Mouse (Mus musculus) thymus, adult 2 months (tissue): ENCODE data around the gene Abcg1. TPM values are rescaled to one million over a fixed set of nuclear protein-coding genes. Genes with fewer than 3 reads are reported as not detected.

Experiments used
- DNase-seq: peaks from one replicate; pipeline ENCODE4 v3.0.0; 2021
- H3K27ac ChIP-seq: fragments of 200-500 bp; 2 replicates; pipeline ENCODE4 v1.5.1; 2012; ENCODE audit warnings: low read length, control low read depth; ENCODE audit not compliant: control insufficient read depth, insufficient read depth
- H3K27me3 ChIP-seq: fragments of 200-500 bp; 2 replicates; pipeline ENCODE4 v1.6.1; 2012; ENCODE audit warnings: mild to moderate bottlenecking, low read length, moderate library complexity, mixed read lengths; ENCODE audit not compliant: control insufficient read depth, insufficient read depth
- H3K36me3 ChIP-seq: fragments of 200-500 bp; 2 replicates; pipeline ENCODE4 v1.6.1; 2012; ENCODE audit warnings: mild to moderate bottlenecking, low read length, moderate library complexity; ENCODE audit not compliant: control insufficient read depth, insufficient read depth
- H3K4me1 ChIP-seq: fragments of 200-500 bp; replicated peaks from 2 replicates; pipeline ENCODE4 v1.6.1; 2012; ENCODE audit warnings: low read length; ENCODE audit not compliant: control insufficient read depth, insufficient read depth
- H3K4me3 ChIP-seq: fragments of 200-500 bp; 2 replicates; pipeline ENCODE4 v1.5.1; 2012; ENCODE audit warnings: mild to moderate bottlenecking, low read length, control low read depth, moderate library complexity; ENCODE audit not compliant: control insufficient read depth, insufficient read depth
- CTCF ChIP-seq: fragments of 200-500 bp; IDR thresholded peaks from 2 replicates; pipeline ENCODE4 v1.5.1; 2012; ENCODE audit warnings: mild to moderate bottlenecking, control low read depth, low read length, moderate library complexity, borderline replicate concordance; ENCODE audit not compliant: control insufficient read depth, poor library complexity, insufficient read depth; ENCODE audit errors: extremely low read depth
- POLR2A ChIP-seq: fragments of 200-500 bp; IDR thresholded peaks from 2 replicates; pipeline ENCODE4 v1.6.1; 2012; ENCODE audit warnings: mild to moderate bottlenecking, low read length, control low read depth, moderate library complexity; ENCODE audit not compliant: control insufficient read depth, poor library complexity, insufficient read depth; ENCODE audit errors: extremely low read depth
- WGBS: fragments of 180-500 bp; shearing (Covaris S2); methylation state at CpG from one replicate; pipeline ENCODE4 v1.1.7; 2018; 5-methylcytosine and 5-hydroxymethylcytosine counted together
- polyA plus RNA-seq: library from polyadenylated mRNA; depleted of rRNA; stranded (reverse); fragments of >200 nt; gene quantifications from 2 replicates; pipeline ENCODE4 v1.2.3, GENCODE M21; 2012

Gene Abcg1
- polyA plus RNA-seq, 1 experiment, result 103 TPM

DNA sequence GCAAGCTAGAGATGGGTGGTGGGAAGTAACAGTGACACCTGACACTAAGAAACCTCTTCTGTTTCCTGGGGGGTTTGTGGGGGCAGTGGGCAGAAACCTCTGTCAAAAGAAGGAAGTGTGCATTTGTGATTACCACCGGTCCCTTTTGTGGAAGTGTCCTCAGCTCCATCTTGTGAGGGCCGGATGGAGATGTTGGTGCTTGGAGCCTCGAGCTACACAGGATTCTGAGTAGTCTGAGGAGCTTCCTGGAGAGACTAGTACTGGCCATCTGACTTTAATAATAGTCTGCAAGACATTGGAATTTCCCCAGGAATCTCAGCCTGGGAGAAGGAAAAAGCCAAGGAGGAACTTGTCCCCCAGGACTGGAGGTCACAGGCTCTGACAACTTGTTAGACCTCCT, 17.2 kb downstream of the Abcg1 start:
- 7% methylated on average over 3 of the region's 3 CpGs for WGBS
- TF ChIP-seq POLR2A (no peak), CTCF (no peak)
- Histone ChIP-seq H3K27ac (peak overlapping the region; percentile 90), H3K27me3 (no peaks in the 10 kb centered on the region), H3K4me1 (peaks cover 86% of the 10 kb centered on the region), H3K36me3 (no peaks in the 10 kb centered on the region), H3K4me3 (no peak overlapping the region)
- DNase-seq, result peak; percentile 61

GRCm38 (mm10) chr17:31075471-31075870, 18.0 kb downstream of the Abcg1 start:
- Histone ChIP-seq H3K27ac (peak overlapping the region; percentile 90), H3K36me3 (no peaks in the 10 kb centered on the region), H3K4me1 (peaks cover 87% of the 10 kb centered on the region), H3K4me3 (no peak overlapping the region), H3K27me3 (no peaks in the 10 kb centered on the region)
- 40% methylated on average over 5 of the region's 5 CpGs for WGBS
- no peak for DNase-seq
- no peak for TF ChIP-seq POLR2A
- no peak for TF ChIP-seq CTCF

GRCm38 (mm10) chr17:31077561-31077960, 20.1 kb downstream of the Abcg1 start:
- TF ChIP-seq POLR2A (no peak), CTCF (no peak)
- Histone ChIP-seq H3K4me1 (peaks cover 77% of the 10 kb centered on the region), H3K27ac (peak overlapping the region; percentile 81), H3K36me3 (no peaks in the 10 kb centered on the region), H3K27me3 (no peaks in the 10 kb centered on the region), H3K4me3 (no peak overlapping the region)
- peak; percentile 67 for DNase-seq
- WGBS, result 11% methylated on average over 5 of the region's 5 CpGs

GRCm38 (mm10) chr17:31078581-31078980, 21.1 kb downstream of the Abcg1 start:
- Histone ChIP-seq H3K36me3 (no peaks in the 10 kb centered on the region), H3K27ac (peak overlapping the region; percentile 81; the same call in 1 of the 2 replicates), H3K4me3 (no peak overlapping the region), H3K27me3 (no peaks in the 10 kb centered on the region), H3K4me1 (peaks cover 70% of the 10 kb centered on the region)
- WGBS, result 94% methylated on average over 11 of the region's 11 CpGs
- no peak for DNase-seq
- TF ChIP-seq CTCF (no peak), POLR2A (no peak)

GRCm38 (mm10) chr17:31079078-31079840, 21.8 kb downstream of the Abcg1 start:
- Histone ChIP-seq H3K4me3 (no peak overlapping the region), H3K4me1 (peaks cover 66% of the 10 kb centered on the region), H3K27ac (peak overlapping the region; percentile 81; the same call in 1 of the 2 replicates), H3K27me3 (no peaks in the 10 kb centered on the region), H3K36me3 (no peaks in the 10 kb centered on the region)
- TF ChIP-seq POLR2A, result no peak
- TF ChIP-seq CTCF, result no peak
- DNase-seq, result no peak
- 93% methylated on average over 12 of the region's 12 CpGs for WGBS

GRCm38 (mm10) chr17:31082296-31083078, 25.0 kb downstream of the Abcg1 start:
- H3K4me3 ChIP-seq, result no peak overlapping the region
- no peak overlapping the region for H3K27ac ChIP-seq
- no peak for DNase-seq
- H3K36me3 ChIP-seq, result no peaks in the 10 kb centered on the region
- WGBS, result 92% methylated on average over 4 of the region's 4 CpGs
- H3K27me3 ChIP-seq, result no peaks in the 10 kb centered on the region
- H3K4me1 ChIP-seq, result peaks cover 61% of the 10 kb centered on the region
- no peak for TF ChIP-seq CTCF
- no peak for TF ChIP-seq POLR2A

DNA sequence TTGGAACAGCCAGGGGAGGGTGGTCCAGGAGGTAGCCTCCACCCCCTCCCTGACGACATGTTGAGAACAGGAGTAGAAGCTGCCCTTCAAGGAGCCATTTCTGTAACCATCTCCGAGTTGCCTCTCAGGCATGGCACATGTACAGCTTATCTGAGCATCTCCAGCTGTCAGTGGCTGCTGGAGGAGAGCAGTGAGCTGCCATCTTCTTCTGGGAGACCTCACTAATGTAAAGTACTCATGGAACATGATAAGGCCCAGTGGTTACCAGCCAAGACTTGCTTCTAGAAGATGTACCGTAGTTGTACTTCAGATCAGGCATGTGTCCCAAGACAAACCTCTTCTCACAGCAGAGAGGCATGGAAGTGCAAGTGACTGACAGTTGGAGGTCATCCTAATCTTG, 28.0 kb downstream of the Abcg1 start:
- H3K4me3 ChIP-seq, result no peak overlapping the region
- no peaks in the 10 kb centered on the region for H3K36me3 ChIP-seq
- H3K27me3 ChIP-seq, result no peaks in the 10 kb centered on the region
- no peak overlapping the region for H3K27ac ChIP-seq
- 78% methylated on average over 3 of the region's 3 CpGs for WGBS
- H3K4me1 ChIP-seq, result peaks cover 55% of the 10 kb centered on the region
- DNase-seq, result no peak
- TF ChIP-seq CTCF (no peak), POLR2A (no peak)
